Mouse (Mus musculus) thymus, postnatal 14 days (tissue): ENCODE measurements around the gene Efr3b.

Source experiments
- DNase-seq: peaks from one replicate; pipeline ENCODE4 v3.0.0; 2021

The Efr3b gene

GRCm38 (mm10) chr12:4036157-4036556, 2.6 kb downstream of the Efr3b start:
- no peak for DNase-seq

- DNase-seq = no peak
Observed at GRCm38 (mm10) chr12:4029064-4029463, 9.7 kb downstream of the Efr3b start.

- no peak for DNase-seq
Observed at GRCm38 (mm10) chr12:4028516-4028915, 10.2 kb downstream of the Efr3b start.

- DNase-seq = no peak
Observed at GRCm38 (mm10) chr12:4024356-4024755, 14.4 kb downstream of the Efr3b start.

GRCm38 (mm10) chr12:4023501-4023900, 15.2 kb downstream of the Efr3b start:
- DNase-seq = no peak

- no peak for DNase-seq
Observed at GRCm38 (mm10) chr12:4022845-4023244, 15.9 kb downstream of the Efr3b start.

- no peak for DNase-seq
Observed at GRCm38 (mm10) chr12:4020505-4020904, 18.2 kb downstream of the Efr3b start.

- DNase-seq = no peak
Observed at GRCm38 (mm10) chr12:4016321-4016720, 22.4 kb downstream of the Efr3b start.

- no peak for DNase-seq
Observed at GRCm38 (mm10) chr12:4015741-4016140, 23.0 kb downstream of the Efr3b start.

GRCm38 (mm10) chr12:4015255-4015654, 23.5 kb downstream of the Efr3b start:
- DNase-seq = no peak

GRCm38 (mm10) chr12:4011715-4012114, 27.0 kb downstream of the Efr3b start:
- DNase-seq = no peak

- DNase-seq = no peak
Observed at GRCm38 (mm10) chr12:4011301-4011700, 27.4 kb downstream of the Efr3b start.

- DNase-seq = no peak
Observed at GRCm38 (mm10) chr12:4008731-4009130, 30.0 kb downstream of the Efr3b start.

GRCm38 (mm10) chr12:4007766-4008165, 30.9 kb downstream of the Efr3b start:
- no peak for DNase-seq

- DNase-seq = no peak
Observed at GRCm38 (mm10) chr12:4007181-4007580, 31.5 kb downstream of the Efr3b start.

GRCm38 (mm10) chr12:4006079-4006478, 32.6 kb downstream of the Efr3b start:
- no peak for DNase-seq

GRCm38 (mm10) chr12:4004648-4005047, 34.1 kb downstream of the Efr3b start:
- DNase-seq = no peak

GRCm38 (mm10) chr12:4000406-4000805, 38.3 kb downstream of the Efr3b start:
- DNase-seq = no peak

- no peak for DNase-seq
Observed at GRCm38 (mm10) chr12:3996749-3997148, 42.0 kb downstream of the Efr3b start.

- no peak for DNase-seq
Observed at GRCm38 (mm10) chr12:3991047-3991446, 47.7 kb downstream of the Efr3b start.

GRCm38 (mm10) chr12:3989943-3990342, 48.8 kb downstream of the Efr3b start:
- DNase-seq = no peak

- no peak for DNase-seq
Observed at GRCm38 (mm10) chr12:3984446-3984845, 54.3 kb downstream of the Efr3b start.

GRCm38 (mm10) chr12:3983736-3984135, 55.0 kb downstream of the Efr3b start:
- peak; percentile 81 for DNase-seq

- no peak for DNase-seq
Observed at GRCm38 (mm10) chr12:3982257-3982656, 56.5 kb downstream of the Efr3b start.

GRCm38 (mm10) chr12:3981350-3982131, 57.2 kb downstream of the Efr3b start:
- peak; percentile 85 for DNase-seq
